Comparison of ENCODE assay signal across 12 mouse cellular contexts in the genomic region with DNA sequence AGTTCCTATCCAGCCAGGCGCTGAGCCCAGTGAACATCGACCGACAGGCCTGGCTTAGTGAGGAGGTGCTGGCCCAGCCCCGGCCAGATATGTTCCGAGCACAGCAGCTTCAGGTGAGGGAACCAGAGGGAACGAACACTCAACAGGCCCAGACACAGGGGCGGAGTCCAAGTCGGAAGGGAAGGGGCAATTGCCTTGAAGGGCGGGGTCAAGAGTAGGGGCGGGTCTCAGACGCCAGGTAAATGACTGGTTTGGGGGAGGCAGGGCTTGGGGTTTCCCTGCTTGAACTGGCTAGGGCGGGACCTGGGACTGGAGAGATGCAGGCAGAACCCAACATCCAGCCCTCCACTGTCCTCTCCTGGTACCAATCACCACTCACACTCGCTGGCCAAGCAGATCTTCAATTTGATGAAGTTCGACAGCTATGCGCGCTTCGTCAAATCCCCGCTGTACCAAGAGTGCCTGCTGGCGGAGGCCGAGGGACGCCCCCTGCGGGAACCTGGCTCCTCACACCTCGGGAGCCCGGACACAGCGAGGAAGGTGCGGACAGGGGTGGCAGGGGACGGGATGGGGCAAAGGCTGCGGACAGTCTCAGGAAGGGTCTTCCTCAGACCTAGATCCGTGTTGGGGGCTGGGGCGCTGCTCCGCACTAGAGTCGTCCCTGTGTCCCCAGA. TPM values are rescaled to one million over a fixed set of nuclear protein-coding genes. Genes with fewer than 3 reads are reported as not detected.
A peak's percentile ranks its signal among the peaks of the same experiment; 100 is the strongest.
DNase-seq lines count a peak whose midpoint lies in the region; ATAC-seq and TF ChIP-seq lines count a peak whose summit lies in the region.
"Had no signal": no experiment of that assay in that cellular context is flagged by ENCODE, and none has a peak within 500 bp of the region (broad histone marks: within the 10 kb centered on the region; RNA-seq: fewer than 3 reads in every experiment).

No protein-coding gene starts in this region.

- H3K27ac ChIP-seq in forebrain, embryonic 11.5 days (ENCODE audit: low read depth, low read length): no peak overlapping the region
- H3K27ac ChIP-seq in forebrain, embryonic 15.5 days (replicated peaks): no peak overlapping the region
- no peak overlapping the region for H3K27ac ChIP-seq in midbrain, postnatal 0 days (ENCODE audit: low read depth, low read length)
- H3K27ac ChIP-seq in midbrain, embryonic 16.5 days (ENCODE audit: low read length): no peak overlapping the region
- H3K27ac ChIP-seq in kidney, embryonic 16.5 days (ENCODE audit: low read length): no peak overlapping the region
- no peak overlapping the region for H3K27ac ChIP-seq in stomach, postnatal 0 days (replicated peaks)
- H3K27ac ChIP-seq: neural tube, embryonic 13.5 days had no signal

- TF ChIP-seq CTCF in midbrain, postnatal 0 days (IDR thresholded peaks at IDR 0.05): no peak; the same call in 1 of the 2 replicates
- TF ChIP-seq CTCF in stomach, postnatal 0 days (IDR thresholded peaks at IDR 0.05; ENCODE audit: low read depth): peak; percentile 37

- peaks cover 36% of the 10 kb centered on the region for H3K27me3 ChIP-seq in forebrain, embryonic 11.5 days (ENCODE audit: control insufficient read depth, insufficient read depth, low read length)
- H3K27me3 ChIP-seq in forebrain, embryonic 15.5 days: peaks cover 34% of the 10 kb centered on the region
- peaks cover 38% of the 10 kb centered on the region for H3K27me3 ChIP-seq in midbrain, postnatal 0 days (ENCODE audit: insufficient read depth, low read length)
- H3K27me3 ChIP-seq in midbrain, embryonic 16.5 days (ENCODE audit: control insufficient read depth, insufficient read depth, low read depth, low read length): peaks cover 34% of the 10 kb centered on the region
- H3K27me3 ChIP-seq in kidney, embryonic 16.5 days (ENCODE audit: insufficient read depth, low read length): peaks cover 38% of the 10 kb centered on the region
- H3K27me3 ChIP-seq in stomach, postnatal 0 days (ENCODE audit: control insufficient read depth, insufficient read depth, low read length): no peaks in the 10 kb centered on the region

- no peaks in the 10 kb centered on the region for H3K4me1 ChIP-seq in forebrain, embryonic 11.5 days (replicated peaks; ENCODE audit: control insufficient read depth, insufficient read depth, low read length)
- no peaks in the 10 kb centered on the region for H3K4me1 ChIP-seq in forebrain, embryonic 15.5 days
- H3K4me1 ChIP-seq in midbrain, postnatal 0 days (ENCODE audit: insufficient read depth, low read length): no peaks in the 10 kb centered on the region
- no peaks in the 10 kb centered on the region for H3K4me1 ChIP-seq in midbrain, embryonic 16.5 days (ENCODE audit: control insufficient read depth, insufficient read depth, low read length)
- no peaks in the 10 kb centered on the region for H3K4me1 ChIP-seq in kidney, embryonic 16.5 days (ENCODE audit: insufficient read depth, low read length)
- no peaks in the 10 kb centered on the region; the same call in 1 of the 2 replicates for H3K4me1 ChIP-seq in stomach, postnatal 0 days (replicated peaks; ENCODE audit: control insufficient read depth, insufficient read depth)
- H3K4me1 ChIP-seq: neural tube, embryonic 13.5 days had no signal

- H3K36me3 ChIP-seq in forebrain, embryonic 11.5 days (ENCODE audit: control insufficient read depth, insufficient read depth, low read length): no peaks in the 10 kb centered on the region
- H3K36me3 ChIP-seq in forebrain, embryonic 15.5 days: no peaks in the 10 kb centered on the region
- H3K36me3 ChIP-seq in midbrain, postnatal 0 days (ENCODE audit: insufficient read depth, low read length): no peaks in the 10 kb centered on the region
- H3K36me3 ChIP-seq in midbrain, embryonic 16.5 days (ENCODE audit: control insufficient read depth, insufficient read depth, low read length): no peaks in the 10 kb centered on the region
- no peaks in the 10 kb centered on the region for H3K36me3 ChIP-seq in kidney, embryonic 16.5 days (ENCODE audit: insufficient read depth, low read length)
- H3K36me3 ChIP-seq in stomach, postnatal 0 days (ENCODE audit: control insufficient read depth, insufficient read depth, low read length): no peaks in the 10 kb centered on the region
- H3K36me3 ChIP-seq: neural tube, embryonic 13.5 days had no signal

- no peaks in the 10 kb centered on the region for H3K9me3 ChIP-seq in forebrain, embryonic 11.5 days (ENCODE audit: control insufficient read depth, low read length)
- no peaks in the 10 kb centered on the region for H3K9me3 ChIP-seq in forebrain, embryonic 15.5 days
- H3K9me3 ChIP-seq in midbrain, postnatal 0 days (ENCODE audit: low read length): no peaks in the 10 kb centered on the region
- H3K9me3 ChIP-seq in midbrain, embryonic 16.5 days (replicated peaks; ENCODE audit: control insufficient read depth, low read length, poor library complexity, severe bottlenecking): no peaks in the 10 kb centered on the region
- no peaks in the 10 kb centered on the region for H3K9me3 ChIP-seq in kidney, embryonic 16.5 days (ENCODE audit: low read length)
- no peaks in the 10 kb centered on the region for H3K9me3 ChIP-seq in stomach, postnatal 0 days (ENCODE audit: control insufficient read depth, low read length)
- H3K9me3 ChIP-seq: neural tube, embryonic 13.5 days had no signal

- TF ChIP-seq EP300 in stomach, postnatal 0 days (optimal IDR thresholded peaks at IDR 0.05): no peak

- peak; percentile 61 for DNase-seq in forebrain, embryonic 11.5 days (ENCODE audit: low spot score)
- DNase-seq in midbrain, postnatal 0 days (ENCODE audit: low spot score): no peak
- DNase-seq in stomach, postnatal 0 days (ENCODE audit: low spot score): peak; percentile 50
- DNase-seq in frontal cortex, adult 2 months (ENCODE audit: extremely low spot score in 1 of 2, low spot score in 1 of 2): no peak
- no peak for DNase-seq in cerebellum, adult 11 months
- DNase-seq: cerebellum, adult 9-10 months; gastrocnemius, postnatal 10 days had no signal

- no peak overlapping the region for H3K4me2 ChIP-seq in forebrain, embryonic 11.5 days (ENCODE audit: low read depth, low read length, severe bottlenecking)
- no peak overlapping the region for H3K4me2 ChIP-seq in forebrain, embryonic 15.5 days (replicated peaks)
- no peak overlapping the region for H3K4me2 ChIP-seq in midbrain, postnatal 0 days (ENCODE audit: low read depth, low read length, poor library complexity, severe bottlenecking)
- no peak overlapping the region for H3K4me2 ChIP-seq in midbrain, embryonic 16.5 days (ENCODE audit: low read length)
- H3K4me2 ChIP-seq in kidney, embryonic 16.5 days (replicated peaks; ENCODE audit: low read depth, low read length): peak overlapping the region; percentile 46
- no peak overlapping the region for H3K4me2 ChIP-seq in stomach, postnatal 0 days (replicated peaks; ENCODE audit: low read depth)
- H3K4me2 ChIP-seq: neural tube, embryonic 13.5 days had no signal

- WGBS in forebrain, embryonic 11.5 days: 3% methylated on average over 31 of the region's 32 CpGs
- 6% methylated on average over 32 of the region's 32 CpGs for WGBS in forebrain, embryonic 15.5 days
- WGBS in midbrain, postnatal 0 days: 7% methylated on average over 31 of the region's 32 CpGs
- 9% methylated on average over 32 of the region's 32 CpGs for WGBS in midbrain, embryonic 16.5 days
- WGBS in kidney, embryonic 16.5 days: 5% methylated on average over 28 of the region's 32 CpGs
- WGBS in stomach, postnatal 0 days: 15% methylated on average over 31 of the region's 32 CpGs

- no peak for ATAC-seq in forebrain, embryonic 11.5 days (replicated peaks; ENCODE audit: low FRiP score)
- ATAC-seq in forebrain, embryonic 15.5 days (replicated peaks): no peak
- ATAC-seq in midbrain, postnatal 0 days (ENCODE audit: low FRiP score): no peak
- ATAC-seq in midbrain, embryonic 16.5 days: no peak
- ATAC-seq in kidney, embryonic 16.5 days (ENCODE audit: low FRiP score, low TSS enrichment): peak; percentile 67
- peak; percentile 43; the same call in 1 of the 2 replicates for ATAC-seq in stomach, postnatal 0 days (ENCODE audit: low FRiP score, low TSS enrichment)

- no peak overlapping the region for H3K4me3 ChIP-seq in forebrain, embryonic 11.5 days (ENCODE audit: low read depth, low read length)
- no peak overlapping the region for H3K4me3 ChIP-seq in forebrain, embryonic 15.5 days
- H3K4me3 ChIP-seq in midbrain, postnatal 0 days (ENCODE audit: low read depth, low read length): no peak overlapping the region
- H3K4me3 ChIP-seq in midbrain, embryonic 16.5 days (ENCODE audit: low read depth, low read length): no peak overlapping the region
- peak overlapping the region; percentile 27 for H3K4me3 ChIP-seq in kidney, embryonic 16.5 days (ENCODE audit: low read length)
- H3K4me3 ChIP-seq in stomach, postnatal 0 days (ENCODE audit: low read depth, low read length): no peak overlapping the region
- H3K4me3 ChIP-seq: neural tube, embryonic 13.5 days had no signal

- no peak overlapping the region for H3K9ac ChIP-seq in forebrain, embryonic 11.5 days (ENCODE audit: low read length)
- H3K9ac ChIP-seq in forebrain, embryonic 15.5 days (replicated peaks): no peak overlapping the region
- H3K9ac ChIP-seq in midbrain, postnatal 0 days (replicated peaks; ENCODE audit: low read length, poor library complexity, severe bottlenecking): 0 out of 2 replicates have a peak overlapping the region, but pooled peaks have one; percentile 1
- no peak overlapping the region for H3K9ac ChIP-seq in midbrain, embryonic 16.5 days (ENCODE audit: low read depth, low read length)
- H3K9ac ChIP-seq in kidney, embryonic 16.5 days (replicated peaks; ENCODE audit: low read length): peak overlapping the region; percentile 11; the same call in 1 of the 2 replicates
- H3K9ac ChIP-seq in stomach, postnatal 0 days (ENCODE audit: low read length): no peak overlapping the region
- H3K9ac ChIP-seq: neural tube, embryonic 13.5 days had no signal

RNA-seq across cellular contexts. Expression of gene Rgs14, which starts 9.5 kb away (rescaled TPM):
- polyA plus RNA-seq in forebrain, embryonic 11.5 days (2014; fragmentation: Nextera tagmentation; extraction: Ambion mirVana): 0.33 and 0.44 TPM in 2 replicates
- 0.37 and 0.81 TPM in 2 replicates for polyA plus RNA-seq in forebrain, embryonic 15.5 days (2015; fragmentation: Nextera tagmentation; extraction: Ambion mirVana)
- 0.44 and 1.1 TPM in 2 replicates for total RNA-seq in midbrain, postnatal 0 days (2014; rRNA removed)
- 1.3 and 1.5 TPM in 2 replicates for polyA plus RNA-seq in midbrain, postnatal 0 days (2015; fragmentation: Nextera tagmentation; extraction: Ambion mirVana)
- 0.34 and 0.62 TPM in 2 replicates for polyA plus RNA-seq in midbrain, embryonic 16.5 days (2015; fragmentation: Nextera tagmentation; extraction: Ambion mirVana)
- 1.1 and 1.3 TPM in 2 replicates for polyA plus RNA-seq in kidney, embryonic 16.5 days (2015; fragmentation: Nextera tagmentation; extraction: Ambion mirVana)
- polyA plus RNA-seq in stomach, postnatal 0 days (2015; fragmentation: Nextera tagmentation; extraction: Ambion mirVana): 0.51 and 0.73 TPM in 2 replicates
- polyA plus RNA-seq in frontal cortex, adult 2 months (2012; rRNA removed): 32.8 and 44.1 TPM in 2 replicates

RNA-seq across cellular contexts. Expression of gene Lman2, which starts 16.5 kb away (rescaled TPM):
- 90.4 and 94.2 TPM in 2 replicates for polyA plus RNA-seq in forebrain, embryonic 11.5 days (2014; fragmentation: Nextera tagmentation; extraction: Ambion mirVana)
- 56.7 and 58.0 TPM in 2 replicates for polyA plus RNA-seq in forebrain, embryonic 15.5 days (2015; fragmentation: Nextera tagmentation; extraction: Ambion mirVana)
- 55.7 and 55.9 TPM in 2 replicates for total RNA-seq in midbrain, postnatal 0 days (2014; rRNA removed)
- 32.8 and 35.0 TPM in 2 replicates for polyA plus RNA-seq in midbrain, postnatal 0 days (2015; fragmentation: Nextera tagmentation; extraction: Ambion mirVana)
- polyA plus RNA-seq in midbrain, embryonic 16.5 days (2015; fragmentation: Nextera tagmentation; extraction: Ambion mirVana): 43.4 and 50.3 TPM in 2 replicates
- polyA plus RNA-seq in kidney, embryonic 16.5 days (2015; fragmentation: Nextera tagmentation; extraction: Ambion mirVana): 127 and 131 TPM in 2 replicates
- 73.7 and 76.5 TPM in 2 replicates for polyA plus RNA-seq in stomach, postnatal 0 days (2015; fragmentation: Nextera tagmentation; extraction: Ambion mirVana)
- polyA plus RNA-seq in frontal cortex, adult 2 months (2012; rRNA removed): 52.9 and 57.3 TPM in 2 replicates

RNA-seq across cellular contexts. Expression of gene Slc34a1, which starts 18.9 kb away (rescaled TPM):
- polyA plus RNA-seq in forebrain, embryonic 11.5 days (2014; fragmentation: Nextera tagmentation; extraction: Ambion mirVana): not detected in 2 replicates
- not detected in 2 replicates for polyA plus RNA-seq in forebrain, embryonic 15.5 days (2015; fragmentation: Nextera tagmentation; extraction: Ambion mirVana)
- total RNA-seq in midbrain, postnatal 0 days (2014; rRNA removed): not detected in 2 replicates
- polyA plus RNA-seq in midbrain, postnatal 0 days (2015; fragmentation: Nextera tagmentation; extraction: Ambion mirVana): 0.04 TPM in 1 of 2 replicates, not detected in the other
- polyA plus RNA-seq in midbrain, embryonic 16.5 days (2015; fragmentation: Nextera tagmentation; extraction: Ambion mirVana): not detected in 2 replicates
- 366 and 385 TPM in 2 replicates for polyA plus RNA-seq in kidney, embryonic 16.5 days (2015; fragmentation: Nextera tagmentation; extraction: Ambion mirVana)
- not detected in 2 replicates for polyA plus RNA-seq in stomach, postnatal 0 days (2015; fragmentation: Nextera tagmentation; extraction: Ambion mirVana)
- 0.54 and 0.55 TPM in 2 replicates for polyA plus RNA-seq in frontal cortex, adult 2 months (2012; rRNA removed)
- polyA plus RNA-seq: neural tube, embryonic 13.5 days had no signal

RNA-seq across cellular contexts. Expression of gene Pfn3, which starts 36.0 kb away (rescaled TPM):
- not detected in 2 replicates for polyA plus RNA-seq in forebrain, embryonic 11.5 days (2014; fragmentation: Nextera tagmentation; extraction: Ambion mirVana)
- 0.63 TPM in 1 of 2 replicates, not detected in the other for polyA plus RNA-seq in forebrain, embryonic 15.5 days (2015; fragmentation: Nextera tagmentation; extraction: Ambion mirVana)
- total RNA-seq in midbrain, postnatal 0 days (2014; rRNA removed): 0.71 TPM in 1 of 2 replicates, not detected in the other
- polyA plus RNA-seq in midbrain, postnatal 0 days (2015; fragmentation: Nextera tagmentation; extraction: Ambion mirVana): 1.5 and 1.6 TPM in 2 replicates
- polyA plus RNA-seq in midbrain, embryonic 16.5 days (2015; fragmentation: Nextera tagmentation; extraction: Ambion mirVana): 0.57 and 0.98 TPM in 2 replicates
- polyA plus RNA-seq in kidney, embryonic 16.5 days (2015; fragmentation: Nextera tagmentation; extraction: Ambion mirVana): 0.46 TPM in 1 of 2 replicates, not detected in the other
- polyA plus RNA-seq in stomach, postnatal 0 days (2015; fragmentation: Nextera tagmentation; extraction: Ambion mirVana): not detected in 2 replicates
- 0.34 and 0.42 TPM in 2 replicates for polyA plus RNA-seq in frontal cortex, adult 2 months (2012; rRNA removed)
- total RNA-seq: gastrocnemius, postnatal 10 days; left cerebral cortex, postnatal 36 days had no signal
- polyA plus RNA-seq: neural tube, embryonic 13.5 days had no signal

RNA-seq across cellular contexts. Expression of gene F12, which starts 47.5 kb away (rescaled TPM):
- not detected in 2 replicates for polyA plus RNA-seq in forebrain, embryonic 11.5 days (2014; fragmentation: Nextera tagmentation; extraction: Ambion mirVana)
- 0.09 TPM in 1 of 2 replicates, not detected in the other for polyA plus RNA-seq in forebrain, embryonic 15.5 days (2015; fragmentation: Nextera tagmentation; extraction: Ambion mirVana)
- total RNA-seq in midbrain, postnatal 0 days (2014; rRNA removed): not detected in 2 replicates
- polyA plus RNA-seq in midbrain, postnatal 0 days (2015; fragmentation: Nextera tagmentation; extraction: Ambion mirVana): 0.43 and 0.49 TPM in 2 replicates
- polyA plus RNA-seq in midbrain, embryonic 16.5 days (2015; fragmentation: Nextera tagmentation; extraction: Ambion mirVana): 0.31 TPM in 1 of 2 replicates, not detected in the other
- 0.28 and 0.79 TPM in 2 replicates for polyA plus RNA-seq in kidney, embryonic 16.5 days (2015; fragmentation: Nextera tagmentation; extraction: Ambion mirVana)
- polyA plus RNA-seq in stomach, postnatal 0 days (2015; fragmentation: Nextera tagmentation; extraction: Ambion mirVana): 0.41 and 0.68 TPM in 2 replicates
- 0.57 and 0.82 TPM in 2 replicates for polyA plus RNA-seq in frontal cortex, adult 2 months (2012; rRNA removed)
- polyA plus RNA-seq: neural tube, embryonic 13.5 days had no signal

Comparison
In these comparisons a context has a peak if more than half of its experiments do, and no peak if none do; other contexts are left out.
1. H3K9ac ChIP-seq: peak in midbrain, postnatal 0 days (single experiment) and kidney, embryonic 16.5 days (single experiment); none in forebrain, embryonic 11.5 days (single experiment), forebrain, embryonic 15.5 days (single experiment), midbrain, embryonic 16.5 days (single experiment) and stomach, postnatal 0 days (single experiment).
2. ATAC-seq: peak in kidney, embryonic 16.5 days (single experiment) and stomach, postnatal 0 days (single experiment); none in forebrain, embryonic 11.5 days (single experiment), forebrain, embryonic 15.5 days (single experiment), midbrain, postnatal 0 days (single experiment) and midbrain, embryonic 16.5 days (single experiment).
3. DNase-seq: peak in forebrain, embryonic 11.5 days (single experiment) and stomach, postnatal 0 days (single experiment); none in midbrain, postnatal 0 days (single experiment), frontal cortex, adult 2 months (0 of 2) and cerebellum, adult 11 months (single experiment).
4. RNA of gene Rgs14, which starts 9.5 kb away (polyA plus RNA-seq): 32.8 to 44.1 TPM in frontal cortex, adult 2 months; 1.3 to 1.5 TPM in midbrain, postnatal 0 days, 1.1 to 1.3 TPM in kidney, embryonic 16.5 days, 0.37 to 0.81 TPM in forebrain, embryonic 15.5 days, 0.51 to 0.73 TPM in stomach, postnatal 0 days, 0.34 to 0.62 TPM in midbrain, embryonic 16.5 days and 0.33 to 0.44 TPM in forebrain, embryonic 11.5 days; every median in the first group is over 10 times any median in the second.
5. RNA of gene Slc34a1, which starts 18.9 kb away (polyA plus RNA-seq): 366 to 385 TPM in kidney, embryonic 16.5 days; 0.54 to 0.55 TPM in frontal cortex, adult 2 months, 0.04 TPM in midbrain, postnatal 0 days, not detected in midbrain, embryonic 16.5 days, not detected in stomach, postnatal 0 days, not detected in forebrain, embryonic 11.5 days and not detected in forebrain, embryonic 15.5 days; every median in the first group is over 100 times any median in the second.